Mouse (Mus musculus): ENCODE measurements at regions not wholly inside any gene's neighbourhood (a gene's known extent, or its start where the extent isn't known, plus 50 kb on each side); places are given as distances from the start of the nearest gene placed in this dataset.

DNA sequence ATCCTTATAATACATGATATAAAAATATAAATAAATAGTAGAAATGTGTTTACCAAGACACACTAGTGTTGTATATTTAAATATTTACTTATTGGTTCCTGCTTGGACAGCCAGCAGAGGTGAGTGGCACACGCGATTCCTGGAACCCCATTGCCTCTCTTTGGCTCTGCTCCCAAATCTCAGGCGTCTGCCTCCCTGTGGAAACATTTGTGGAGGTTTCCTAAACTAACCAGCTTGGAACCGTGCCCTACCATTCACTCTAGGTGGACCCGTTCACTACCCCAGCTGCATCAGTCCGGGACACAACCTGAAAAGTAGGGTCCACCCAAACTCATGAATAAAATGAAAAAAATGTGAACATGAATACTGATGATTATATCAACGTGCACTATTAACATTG, 404.0 kb upstream of the Defb41 start:
- H3K9ac ChIP-seq (replicated peaks; ENCODE audit: low read depth, low read length) = no peak overlapping the region
- no peaks in the 10 kb centered on the region for H3K36me3 ChIP-seq (ENCODE audit: control insufficient read depth, insufficient read depth, low read length)
- no peak for ATAC-seq (ENCODE audit: low read depth)
- H3K27me3 ChIP-seq (ENCODE audit: control insufficient read depth, insufficient read depth, low read length) = no peaks in the 10 kb centered on the region
- no peaks in the 10 kb centered on the region for H3K9me3 ChIP-seq (ENCODE audit: control insufficient read depth, low read length)
- H3K4me1 ChIP-seq (ENCODE audit: control insufficient read depth, insufficient read depth, low read length) = no peaks in the 10 kb centered on the region
- no peak overlapping the region for H3K4me2 ChIP-seq (ENCODE audit: low read depth, low read length)
- H3K27ac ChIP-seq (ENCODE audit: low read depth, low read length) = no peak overlapping the region
- no peak overlapping the region for H3K4me3 ChIP-seq (ENCODE audit: low read depth, low read length)
- 81% methylated on average over 7 of the region's 7 CpGs for WGBS

DNA sequence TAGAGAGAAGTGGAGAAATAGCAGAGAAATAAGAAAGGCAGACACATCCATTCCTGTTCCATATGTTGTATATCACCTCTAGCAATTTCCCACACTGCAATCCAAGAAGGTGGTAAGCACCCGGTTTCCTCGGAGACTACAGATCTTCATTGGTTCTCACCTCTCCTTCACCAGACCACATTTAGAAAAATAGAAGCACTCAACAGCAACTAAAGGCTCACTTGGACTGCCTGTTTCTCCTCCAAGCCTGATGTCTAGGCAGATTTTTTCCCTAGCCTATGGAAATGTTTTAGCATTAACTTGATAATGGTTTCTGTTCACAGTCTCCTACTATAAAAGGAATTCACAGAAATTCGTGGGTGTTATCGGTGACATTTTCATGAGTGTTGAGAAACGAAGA, 403.3 kb upstream of the Defb41 start:
- H3K4me3 ChIP-seq (ENCODE audit: low read depth, low read length) = no peak overlapping the region
- ATAC-seq (ENCODE audit: low read depth) = no peak
- 92% methylated on average over 5 of the region's 5 CpGs for WGBS

DNA sequence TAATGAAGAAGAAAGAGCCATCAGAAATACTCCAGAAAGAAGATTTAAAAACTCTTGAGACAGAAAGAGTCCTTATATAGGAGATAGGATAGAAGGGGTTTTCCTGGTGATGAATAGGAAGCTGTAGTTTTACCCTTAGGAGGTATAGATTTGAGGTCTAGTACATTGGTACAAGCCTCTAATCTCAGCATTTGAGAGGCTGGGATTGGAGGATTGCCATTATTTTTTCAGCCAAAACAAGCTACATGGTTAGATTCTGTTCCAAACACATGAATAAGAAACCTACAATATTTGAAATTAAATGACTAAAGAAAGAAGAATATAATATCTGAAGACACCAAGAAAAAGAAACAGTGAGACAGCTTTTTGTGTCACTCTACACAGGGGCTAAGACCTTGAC, 375.9 kb upstream of the Defb41 start:
- H3K27me3 ChIP-seq (ENCODE audit: control insufficient read depth, insufficient read depth, low read length) = no peaks in the 10 kb centered on the region
- no peak overlapping the region for H3K27ac ChIP-seq (ENCODE audit: low read depth, low read length)
- ATAC-seq (ENCODE audit: low read depth) = no peak
- no peaks in the 10 kb centered on the region for H3K4me1 ChIP-seq (ENCODE audit: control insufficient read depth, insufficient read depth, low read length)
- no peaks in the 10 kb centered on the region for H3K9me3 ChIP-seq (ENCODE audit: control insufficient read depth, low read length)
- no peak overlapping the region for H3K4me3 ChIP-seq (ENCODE audit: low read depth, low read length)
- no peak overlapping the region for H3K4me2 ChIP-seq (ENCODE audit: low read depth, low read length)
- no peaks in the 10 kb centered on the region for H3K36me3 ChIP-seq (ENCODE audit: control insufficient read depth, insufficient read depth, low read length)
- no peak overlapping the region for H3K9ac ChIP-seq (replicated peaks; ENCODE audit: low read depth, low read length)

More for the DNA sequence above, 403.3 kb upstream of the Defb41 start:
- H3K36me3 ChIP-seq (ENCODE audit: control insufficient read depth, insufficient read depth, low read length) = no peaks in the 10 kb centered on the region
- H3K4me2 ChIP-seq (ENCODE audit: low read depth, low read length) = no peak overlapping the region
- no peak overlapping the region for H3K27ac ChIP-seq (ENCODE audit: low read depth, low read length)
- no peaks in the 10 kb centered on the region for H3K9me3 ChIP-seq (ENCODE audit: control insufficient read depth, low read length)
- no peaks in the 10 kb centered on the region for H3K4me1 ChIP-seq (ENCODE audit: control insufficient read depth, insufficient read depth, low read length)
- no peaks in the 10 kb centered on the region for H3K27me3 ChIP-seq (ENCODE audit: control insufficient read depth, insufficient read depth, low read length)
- no peak overlapping the region for H3K9ac ChIP-seq (replicated peaks; ENCODE audit: low read depth, low read length)

DNA sequence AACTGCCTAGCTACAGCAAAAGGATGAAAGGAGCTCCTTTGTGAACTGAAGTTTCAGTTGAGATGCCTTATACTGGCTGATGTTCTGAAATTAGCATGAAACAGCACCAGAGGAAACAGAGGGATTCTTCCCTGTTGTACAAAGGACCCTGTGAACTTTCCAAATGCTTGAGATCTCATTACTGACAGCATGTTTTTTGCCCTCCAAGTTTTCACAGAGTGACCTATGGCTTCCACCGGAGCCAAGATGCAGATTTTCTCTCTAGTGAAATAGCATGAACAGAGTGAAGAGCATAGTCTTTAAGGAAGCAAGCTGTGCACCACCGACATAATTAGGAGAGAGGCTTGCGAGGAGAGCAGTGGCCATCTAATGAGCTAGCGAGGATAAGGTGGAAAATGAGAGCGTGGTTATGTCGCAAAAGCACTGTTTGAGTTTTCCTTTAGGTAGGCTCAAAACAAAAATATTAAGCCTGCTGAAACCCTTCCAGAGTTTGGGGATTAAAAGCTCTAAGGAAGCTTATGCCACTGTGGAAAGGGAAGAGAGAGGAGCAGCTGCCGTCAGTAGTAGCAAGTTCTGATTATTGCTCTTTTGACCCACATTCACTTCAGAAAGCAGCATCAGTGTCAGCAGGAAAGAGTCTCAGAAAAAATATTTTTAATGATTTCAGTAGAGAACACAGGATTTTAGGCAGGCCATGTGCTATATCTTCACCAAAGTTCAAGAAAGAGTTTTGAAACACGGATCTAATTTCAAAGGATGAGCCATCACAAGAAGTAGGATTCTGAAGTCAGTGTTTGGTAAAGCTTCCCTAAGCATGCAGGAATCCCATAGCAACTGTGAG, 374.7 kb upstream of the Defb41 start:
- H3K27me3 ChIP-seq (ENCODE audit: control insufficient read depth, insufficient read depth, low read length) = no peaks in the 10 kb centered on the region
- no peak overlapping the region for H3K9ac ChIP-seq (replicated peaks; ENCODE audit: low read depth, low read length)
- no peak for ATAC-seq (ENCODE audit: low read depth)
- 33% methylated on average over 8 of the region's 8 CpGs for WGBS
- H3K4me3 ChIP-seq (ENCODE audit: low read depth, low read length) = no peak overlapping the region
- H3K9me3 ChIP-seq (ENCODE audit: control insufficient read depth, low read length) = no peaks in the 10 kb centered on the region
- no peaks in the 10 kb centered on the region for H3K4me1 ChIP-seq (ENCODE audit: control insufficient read depth, insufficient read depth, low read length)
- no peak overlapping the region for H3K4me2 ChIP-seq (ENCODE audit: low read depth, low read length)
- no peak overlapping the region for H3K27ac ChIP-seq (ENCODE audit: low read depth, low read length)
- H3K36me3 ChIP-seq (ENCODE audit: control insufficient read depth, insufficient read depth, low read length) = no peaks in the 10 kb centered on the region

DNA sequence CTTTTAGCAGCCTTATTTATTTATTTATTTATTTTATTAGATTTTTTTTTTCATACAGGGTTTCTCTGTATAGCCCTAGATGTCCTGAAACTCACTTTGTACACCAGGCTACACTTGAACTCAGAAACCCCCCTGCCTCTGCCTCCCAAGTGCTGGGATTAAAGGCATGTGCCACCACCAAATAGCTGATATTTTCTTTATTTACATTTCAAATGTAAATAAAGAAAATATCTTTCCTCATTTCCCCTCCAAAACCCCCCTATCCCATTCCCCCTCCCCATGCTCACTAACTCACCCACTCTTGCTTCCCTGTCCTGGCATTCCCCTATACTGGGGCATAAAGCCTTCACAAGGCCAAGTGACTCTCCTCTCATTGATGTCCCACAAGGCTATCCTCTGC, 372.4 kb upstream of the Defb41 start:
- Histone ChIP-seq H3K27ac (ENCODE audit: low read depth, low read length) (no peak overlapping the region), H3K9ac (replicated peaks; ENCODE audit: low read depth, low read length) (no peak overlapping the region), H3K4me1 (ENCODE audit: control insufficient read depth, insufficient read depth, low read length) (no peaks in the 10 kb centered on the region), H3K27me3 (ENCODE audit: control insufficient read depth, insufficient read depth, low read length) (no peaks in the 10 kb centered on the region), H3K4me3 (ENCODE audit: low read depth, low read length) (no peak overlapping the region), H3K9me3 (ENCODE audit: control insufficient read depth, low read length) (no peaks in the 10 kb centered on the region), H3K4me2 (ENCODE audit: low read depth, low read length) (no peak overlapping the region), H3K36me3 (ENCODE audit: control insufficient read depth, insufficient read depth, low read length) (no peaks in the 10 kb centered on the region)
- no peak for ATAC-seq (ENCODE audit: low read depth)

DNA sequence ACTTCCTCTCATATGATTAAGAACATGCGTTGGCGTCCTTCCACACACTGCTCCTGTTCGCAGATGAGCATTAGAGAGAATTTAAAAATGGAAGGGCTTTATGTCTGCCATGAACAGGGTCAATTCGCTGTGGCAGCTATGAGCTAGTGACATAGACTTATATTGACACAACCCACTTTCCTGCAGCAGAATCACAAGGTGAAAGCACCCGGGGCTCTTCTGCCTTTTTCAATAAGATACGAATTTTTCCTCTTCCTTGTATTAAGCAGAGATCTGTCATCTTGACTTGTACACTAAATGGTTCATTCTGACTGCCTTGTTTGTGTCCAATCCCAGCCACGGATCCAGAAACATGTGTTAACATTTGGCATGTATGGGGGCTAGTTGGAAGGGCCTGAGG, 345.3 kb upstream of the Defb41 start:
- no peaks in the 10 kb centered on the region for H3K9me3 ChIP-seq (ENCODE audit: control insufficient read depth, low read length)
- no peak for ATAC-seq (ENCODE audit: low read depth)
- H3K9ac ChIP-seq (replicated peaks; ENCODE audit: low read depth, low read length) = no peak overlapping the region
- no peaks in the 10 kb centered on the region for H3K27me3 ChIP-seq (ENCODE audit: control insufficient read depth, insufficient read depth, low read length)
- H3K4me1 ChIP-seq (ENCODE audit: control insufficient read depth, insufficient read depth, low read length) = no peaks in the 10 kb centered on the region
- no peak overlapping the region for H3K4me3 ChIP-seq (ENCODE audit: low read depth, low read length)
- no peak overlapping the region for H3K27ac ChIP-seq (ENCODE audit: low read depth, low read length)
- H3K4me2 ChIP-seq (ENCODE audit: low read depth, low read length) = no peak overlapping the region
- no peaks in the 10 kb centered on the region for H3K36me3 ChIP-seq (ENCODE audit: control insufficient read depth, insufficient read depth, low read length)
- WGBS = 85% methylated on average over 7 of the region's 7 CpGs

DNA sequence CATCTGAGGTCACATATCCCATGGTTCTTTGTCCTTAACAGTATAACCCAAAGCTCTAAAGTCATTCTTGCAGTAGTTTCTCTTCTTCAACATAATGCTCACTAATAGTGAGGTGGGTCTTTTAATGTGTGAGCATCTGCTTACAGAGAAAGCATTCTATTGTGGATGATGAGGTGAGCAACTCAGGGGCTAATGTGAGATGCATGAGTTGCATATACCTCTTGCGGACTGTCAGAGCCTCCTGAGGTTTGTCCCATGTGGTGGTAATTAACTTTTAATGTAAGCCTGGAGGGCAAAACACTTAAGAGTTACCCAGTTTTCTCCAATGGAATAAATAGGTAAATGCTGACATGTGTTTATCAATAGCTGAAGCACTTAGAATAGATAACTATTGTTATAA, 334.9 kb upstream of the Defb41 start:
- Histone ChIP-seq H3K9me3 (ENCODE audit: control insufficient read depth, low read length) (no peaks in the 10 kb centered on the region), H3K4me2 (ENCODE audit: low read depth, low read length) (no peak overlapping the region), H3K36me3 (ENCODE audit: control insufficient read depth, insufficient read depth, low read length) (no peaks in the 10 kb centered on the region), H3K4me3 (ENCODE audit: low read depth, low read length) (no peak overlapping the region), H3K9ac (replicated peaks; ENCODE audit: low read depth, low read length) (no peak overlapping the region), H3K27ac (ENCODE audit: low read depth, low read length) (no peak overlapping the region), H3K27me3 (ENCODE audit: control insufficient read depth, insufficient read depth, low read length) (no peaks in the 10 kb centered on the region), H3K4me1 (ENCODE audit: control insufficient read depth, insufficient read depth, low read length) (no peaks in the 10 kb centered on the region)
- 42% methylated on average over 1 of the region's 1 CpGs for WGBS
- peak; percentile 46; the same call in 1 of the 2 replicates for ATAC-seq (ENCODE audit: low read depth)

DNA sequence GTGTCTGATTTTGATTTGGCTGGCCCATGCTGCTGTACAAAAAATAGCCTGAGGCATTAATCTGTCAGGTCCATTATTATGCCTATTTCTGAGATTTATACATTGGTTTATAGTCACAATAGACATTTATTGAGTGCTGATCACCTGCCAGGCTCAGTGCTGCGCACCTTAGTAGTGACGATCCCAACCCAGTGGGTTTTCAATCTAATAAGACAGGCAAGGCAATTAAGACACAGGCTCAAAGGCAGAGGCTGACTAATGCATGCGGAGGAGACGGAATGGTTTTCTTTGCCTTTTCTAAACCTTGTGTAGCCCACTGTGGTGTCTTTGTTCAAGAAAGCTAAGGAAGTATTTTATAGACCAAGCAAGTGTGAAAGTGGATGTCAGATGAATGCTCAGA, 334.0 kb upstream of the Defb41 start:
- Histone ChIP-seq H3K9me3 (ENCODE audit: control insufficient read depth, low read length) (no peaks in the 10 kb centered on the region), H3K36me3 (ENCODE audit: control insufficient read depth, insufficient read depth, low read length) (no peaks in the 10 kb centered on the region), H3K4me3 (ENCODE audit: low read depth, low read length) (no peak overlapping the region), H3K4me1 (ENCODE audit: control insufficient read depth, insufficient read depth, low read length) (no peaks in the 10 kb centered on the region), H3K27me3 (ENCODE audit: control insufficient read depth, insufficient read depth, low read length) (no peaks in the 10 kb centered on the region), H3K27ac (ENCODE audit: low read depth, low read length) (no peak overlapping the region), H3K4me2 (ENCODE audit: low read depth, low read length) (no peak overlapping the region), H3K9ac (replicated peaks; ENCODE audit: low read depth, low read length) (no peak overlapping the region)
- ATAC-seq (ENCODE audit: low read depth) = peak; percentile 75; the same call in 1 of the 2 replicates
- WGBS = 13% methylated on average over 4 of the region's 4 CpGs

DNA sequence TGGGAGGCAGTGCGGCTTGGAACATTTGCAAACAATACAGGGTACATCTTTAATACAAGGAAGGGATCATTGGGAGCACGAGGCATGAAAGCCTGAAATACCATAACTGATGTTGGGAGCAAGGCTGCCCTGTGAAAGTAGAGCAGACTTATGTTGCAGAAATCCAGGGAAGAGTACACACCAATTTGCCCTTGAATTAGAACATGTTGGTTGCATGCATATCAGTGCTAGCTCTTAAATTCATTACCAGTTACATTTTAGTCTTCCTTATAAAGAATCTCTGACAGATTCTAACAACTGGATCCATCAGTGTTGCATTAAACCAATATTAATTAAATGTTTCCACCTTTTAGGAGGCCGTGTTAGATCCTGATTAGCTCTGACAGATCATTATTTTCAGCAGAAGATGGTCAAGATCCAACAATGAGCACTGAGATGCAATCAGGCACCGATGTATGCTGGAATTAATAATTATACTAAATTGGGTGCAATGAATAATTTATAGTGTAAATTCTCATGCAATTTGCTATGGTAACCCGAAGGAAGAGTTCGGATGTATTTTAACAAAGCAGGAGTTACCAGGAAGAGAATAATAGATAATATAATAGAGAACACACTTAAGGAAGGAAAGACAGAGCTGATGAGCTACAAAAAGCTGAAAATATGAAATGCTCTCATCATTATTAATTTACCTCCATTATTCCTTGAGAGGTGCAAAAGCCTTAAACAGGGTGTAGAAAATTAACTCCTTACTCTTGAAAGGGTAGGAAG, 318.6 kb upstream of the Defb41 start:
- no peak for ATAC-seq (ENCODE audit: low read depth)
- H3K4me2 ChIP-seq (ENCODE audit: low read depth, low read length) = no peak overlapping the region
- no peaks in the 10 kb centered on the region for H3K9me3 ChIP-seq (ENCODE audit: control insufficient read depth, low read length)
- no peaks in the 10 kb centered on the region for H3K36me3 ChIP-seq (ENCODE audit: control insufficient read depth, insufficient read depth, low read length)
- 68% methylated on average over 6 of the region's 6 CpGs for WGBS
- H3K4me1 ChIP-seq (ENCODE audit: control insufficient read depth, insufficient read depth, low read length) = no peaks in the 10 kb centered on the region
- no peaks in the 10 kb centered on the region for H3K27me3 ChIP-seq (ENCODE audit: control insufficient read depth, insufficient read depth, low read length)
- H3K4me3 ChIP-seq (ENCODE audit: low read depth, low read length) = no peak overlapping the region
- no peak overlapping the region for H3K27ac ChIP-seq (ENCODE audit: low read depth, low read length)
- no peak overlapping the region for H3K9ac ChIP-seq (replicated peaks; ENCODE audit: low read depth, low read length)

Measured in neural tube, embryonic 14.5 days (tissue).